Mouse (Mus musculus) embryo, embryonic 10.5 days (tissue): ENCODE data around the gene Rpa1.
"Not testable (repeated sequence)": the region's sequence is repeated elsewhere in the genome, so short reads cannot be mapped to it uniquely, and the experiment has no call there.

Source experiments
- DNase-seq: peaks from one replicate; pipeline ENCODE4 v3.0.0-alpha.2; 2015; ENCODE audit warnings: low spot score

Gene Rpa1

DNA sequence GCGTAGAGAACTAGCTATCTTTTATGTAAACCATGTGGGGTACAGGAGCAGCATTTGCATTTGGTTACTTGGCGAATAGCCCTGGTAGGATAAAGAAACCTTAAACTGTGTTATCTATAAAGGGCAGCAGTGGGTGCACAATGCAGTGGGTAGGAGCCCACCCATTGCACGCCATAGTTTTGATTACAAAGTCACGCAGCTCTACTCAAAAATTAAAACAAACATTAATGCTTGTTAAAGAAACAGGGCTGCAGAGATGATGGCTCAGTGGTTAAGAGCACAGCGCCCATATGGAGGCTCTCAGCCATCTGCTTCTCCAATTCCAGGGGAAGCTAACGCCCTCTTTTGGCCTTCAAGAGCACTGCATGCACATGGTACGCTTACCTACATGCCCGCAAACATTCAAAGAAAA, 24.8 kb downstream of the Rpa1 start:
- no peak for DNase-seq

DNA sequence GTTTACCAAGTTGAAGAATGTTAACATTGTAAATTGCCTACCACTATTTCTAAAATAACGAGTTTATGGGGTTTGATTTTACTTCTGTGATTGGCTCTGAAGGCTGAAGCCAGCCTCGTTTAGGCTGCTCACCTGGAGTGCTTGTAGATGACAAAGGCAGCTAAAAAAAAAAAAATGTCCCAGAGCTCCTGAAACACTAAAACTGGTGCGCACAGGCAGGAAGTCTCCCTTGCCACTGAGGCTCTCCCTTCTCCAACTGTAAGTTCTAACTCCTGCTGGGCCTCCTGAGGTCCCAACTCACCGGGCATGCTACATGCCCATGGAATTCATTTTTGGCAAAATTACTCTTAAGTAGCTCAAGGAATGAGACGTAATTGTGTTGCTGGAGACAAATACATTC, 28.9 kb downstream of the Rpa1 start:
- DNase-seq, result no peak

DNA sequence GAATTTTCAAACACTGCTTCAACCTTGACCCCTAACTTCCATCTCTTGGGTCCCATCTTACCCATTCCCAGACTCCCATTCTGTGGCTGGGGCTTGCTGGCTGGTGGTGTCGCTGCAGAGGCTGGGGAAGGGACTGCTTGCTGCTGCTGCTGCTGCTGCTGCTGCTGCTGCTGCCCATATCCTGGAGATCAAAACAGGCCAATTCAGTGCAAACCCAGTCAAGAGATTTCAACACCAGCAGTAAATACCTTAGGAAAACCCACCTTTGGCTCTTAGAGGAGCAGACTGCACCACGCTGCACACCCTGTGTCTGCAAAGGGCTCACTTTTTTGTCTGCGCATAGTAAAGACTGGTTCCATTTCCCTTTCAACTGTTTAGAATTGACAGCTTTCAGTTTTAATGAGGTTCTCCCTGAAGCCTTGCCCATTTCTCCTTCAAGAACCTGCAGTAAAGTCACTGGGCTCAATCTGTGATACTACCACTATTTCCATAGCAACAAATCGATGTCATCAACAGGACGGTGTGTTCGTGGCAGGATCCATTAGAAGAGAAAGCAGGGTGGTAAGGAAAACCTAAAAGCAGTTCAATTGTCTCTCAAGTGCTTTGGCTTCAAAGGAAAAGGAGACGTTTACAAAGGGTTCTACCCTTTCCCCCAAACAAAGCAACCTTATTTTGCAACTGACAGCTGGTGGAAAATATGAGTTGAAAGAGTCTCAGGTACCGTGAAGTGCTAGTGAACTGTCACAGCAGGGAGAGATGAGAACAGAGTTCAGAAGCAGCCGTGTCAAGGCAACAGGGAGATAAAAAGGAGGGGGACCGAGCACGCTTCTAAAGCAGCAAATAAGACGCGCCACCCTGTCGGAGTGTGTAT, 29.5 kb downstream of the Rpa1 start:
- no peak for DNase-seq

DNA sequence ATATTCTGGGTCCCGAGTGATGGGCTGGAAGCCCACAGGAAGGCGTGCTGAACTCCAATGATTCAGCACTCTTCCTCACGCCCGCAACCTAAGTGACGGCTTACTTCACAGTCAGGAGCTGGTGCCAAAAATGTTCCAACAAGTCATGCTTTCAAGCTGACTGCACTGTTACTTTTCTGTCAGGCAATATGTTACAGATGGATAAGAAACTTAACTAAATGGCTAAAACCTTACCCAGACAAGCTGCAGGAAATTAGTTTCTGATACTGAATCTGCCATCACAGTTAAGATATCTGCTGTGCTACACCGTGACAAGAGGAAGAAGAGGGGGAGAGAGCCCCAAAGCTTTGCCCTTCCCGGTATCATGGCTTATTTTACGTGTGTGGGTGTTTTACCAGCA, 34.3 kb downstream of the Rpa1 start:
- DNase-seq, result no peak

DNA sequence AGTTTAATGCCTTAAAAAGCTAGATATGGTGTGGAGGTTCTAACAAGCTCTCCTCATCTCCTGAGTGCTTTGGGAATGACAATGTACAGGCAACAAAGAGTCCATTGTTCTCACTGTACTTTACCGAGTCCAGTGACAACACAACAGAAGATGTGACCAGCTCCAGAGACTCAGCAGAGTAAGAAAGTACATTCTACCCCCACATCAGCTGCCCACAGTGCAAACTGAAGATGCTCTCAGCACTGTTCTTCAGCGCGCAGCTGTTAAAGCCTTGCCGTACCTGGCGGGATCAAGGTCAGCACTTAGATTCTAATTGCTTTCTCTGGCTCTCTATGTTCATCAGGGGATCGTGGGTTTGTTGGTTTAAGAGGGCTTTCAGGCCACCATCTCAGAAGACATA, 36.4 kb downstream of the Rpa1 start:
- no peak for DNase-seq

DNA sequence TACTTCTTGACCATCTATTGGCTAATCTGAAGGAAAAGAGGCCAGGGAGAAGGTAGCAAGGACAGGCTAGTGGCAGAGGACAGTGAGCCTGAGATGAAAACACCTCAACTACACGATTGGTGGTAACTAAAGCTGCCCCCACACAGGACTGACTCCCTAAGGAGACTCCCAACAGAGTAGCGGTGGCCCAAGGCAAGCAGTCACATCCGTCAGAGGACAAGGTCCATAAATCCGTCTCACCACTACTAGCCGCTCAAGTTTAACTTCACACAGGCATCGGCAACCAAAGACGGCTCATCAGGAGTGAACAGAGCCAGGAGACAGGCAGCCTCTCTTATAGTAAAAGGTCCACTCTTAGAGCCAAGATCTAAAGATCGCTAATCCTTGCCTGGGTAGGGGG, 37.3 kb downstream of the Rpa1 start:
- no peak for DNase-seq

DNA sequence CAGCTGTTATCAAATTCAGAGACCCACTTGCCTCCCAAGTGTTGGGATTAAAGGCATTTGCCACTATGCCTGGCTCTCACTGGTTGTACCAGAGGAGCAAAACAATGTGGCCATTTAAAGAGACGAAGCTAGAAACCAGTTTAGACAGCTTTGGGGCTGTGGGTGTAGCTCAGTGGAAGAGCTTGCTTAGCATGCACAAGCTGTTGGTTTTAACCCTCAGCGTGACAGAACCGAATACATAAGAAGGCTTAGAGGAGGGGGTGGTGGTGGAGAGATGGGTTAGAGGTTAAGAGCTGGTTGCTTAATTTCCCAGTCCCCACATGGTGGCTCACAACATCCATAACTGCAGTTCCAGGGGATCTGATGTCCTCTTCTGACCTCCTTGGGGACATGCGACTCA, 39.5 kb downstream of the Rpa1 start:
- DNase-seq, result no peak

DNA sequence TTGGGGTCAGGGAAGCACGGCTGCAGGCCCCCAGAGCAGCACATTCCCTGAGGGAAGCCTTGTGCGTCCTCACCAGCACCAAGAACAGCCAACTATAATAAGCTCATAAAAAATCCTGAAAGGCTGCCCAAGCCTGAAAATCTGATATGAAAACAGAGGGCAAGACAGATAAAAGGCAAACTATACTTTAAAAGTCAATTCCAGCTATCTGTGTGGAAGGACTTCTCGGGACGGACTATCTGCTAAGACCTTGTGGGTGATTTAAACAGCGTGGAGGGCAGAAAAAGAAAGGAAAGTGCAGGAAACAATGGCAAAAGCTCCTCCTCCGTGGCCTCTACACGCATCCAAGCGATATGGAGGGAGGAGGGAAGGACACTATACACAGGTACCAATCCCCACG, 43.3 kb downstream of the Rpa1 start:
- DNase-seq, result no peak

DNA sequence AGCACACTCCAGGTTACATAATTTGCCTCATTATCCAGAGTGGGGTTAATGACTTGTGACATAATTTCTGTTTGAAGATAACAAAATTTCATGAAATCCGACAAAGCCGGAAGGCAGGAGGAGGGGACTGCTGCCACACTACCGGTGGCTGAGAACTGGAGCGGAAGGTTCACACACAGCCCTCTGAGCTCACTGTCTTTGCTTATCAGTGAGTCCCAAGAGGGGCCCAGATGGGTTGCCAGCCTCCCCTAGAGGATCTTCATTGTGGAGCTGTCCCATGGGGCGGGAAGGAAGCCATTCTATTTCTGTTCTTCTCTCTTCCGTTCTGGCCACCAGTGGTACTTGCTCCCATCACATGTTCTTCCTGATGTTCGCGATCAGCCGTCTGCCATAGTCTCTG, 47.2 kb downstream of the Rpa1 start:
- DNase-seq, result no peak

DNA sequence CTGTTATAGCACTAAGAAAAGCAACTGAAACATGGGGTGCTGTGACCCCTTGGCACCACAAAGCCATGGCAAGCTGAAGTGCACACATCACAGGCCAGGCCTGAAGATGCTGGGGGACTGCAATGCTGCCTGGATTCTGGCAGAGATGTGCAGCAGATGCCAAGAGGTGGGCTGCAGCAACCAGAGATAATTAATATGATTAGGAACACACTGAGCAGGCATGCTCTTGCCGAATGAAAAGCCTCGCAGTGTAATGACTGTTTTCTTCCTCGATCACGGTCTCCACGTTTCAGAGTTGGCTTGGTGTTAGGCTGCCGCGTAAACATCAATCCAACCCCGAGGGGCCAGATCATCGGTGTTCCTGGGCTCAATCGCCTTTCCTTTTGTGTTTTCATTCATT, 48.3 kb downstream of the Rpa1 start:
- DNase-seq, result no peak

DNA sequence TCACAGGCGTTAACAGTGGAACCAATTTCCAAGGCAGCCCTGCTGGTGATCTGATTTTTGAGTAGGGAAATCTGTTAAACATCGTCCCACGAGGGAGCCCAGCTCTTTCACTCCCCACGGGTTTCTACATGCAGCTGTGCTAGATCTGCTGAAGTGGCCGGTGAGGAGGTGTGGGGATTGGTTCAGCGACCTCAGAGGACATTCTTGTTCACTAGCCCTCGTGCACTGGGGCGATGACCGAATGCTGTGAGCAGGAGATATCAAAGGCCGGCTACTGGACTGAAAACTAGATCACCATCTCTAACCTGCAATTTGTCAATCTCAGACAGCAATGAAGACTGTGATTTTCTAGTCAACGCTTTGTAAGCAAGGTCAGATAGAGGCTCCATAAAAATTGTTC, 49.6 kb downstream of the Rpa1 start:
- no peak for DNase-seq

DNA sequence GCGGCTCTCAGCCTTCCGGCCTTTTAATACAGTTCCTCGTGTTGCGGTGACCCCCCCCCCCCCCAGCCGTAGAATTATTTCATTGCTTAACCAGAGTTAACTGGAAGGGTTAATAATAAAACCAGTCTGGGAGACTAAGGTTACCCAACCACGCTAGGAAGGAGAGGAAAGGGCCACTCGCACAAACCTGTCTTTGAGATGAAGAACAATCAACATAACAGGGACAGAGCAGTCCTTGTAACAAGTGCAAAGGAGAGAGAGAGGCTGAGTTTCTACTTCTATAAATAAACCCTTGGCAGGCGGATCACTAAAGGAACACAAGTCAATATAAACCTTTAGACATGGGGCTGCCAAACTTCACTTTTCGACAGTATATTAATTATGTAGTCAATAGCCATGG, 50.5 kb downstream of the Rpa1 start:
- no peak for DNase-seq

DNA sequence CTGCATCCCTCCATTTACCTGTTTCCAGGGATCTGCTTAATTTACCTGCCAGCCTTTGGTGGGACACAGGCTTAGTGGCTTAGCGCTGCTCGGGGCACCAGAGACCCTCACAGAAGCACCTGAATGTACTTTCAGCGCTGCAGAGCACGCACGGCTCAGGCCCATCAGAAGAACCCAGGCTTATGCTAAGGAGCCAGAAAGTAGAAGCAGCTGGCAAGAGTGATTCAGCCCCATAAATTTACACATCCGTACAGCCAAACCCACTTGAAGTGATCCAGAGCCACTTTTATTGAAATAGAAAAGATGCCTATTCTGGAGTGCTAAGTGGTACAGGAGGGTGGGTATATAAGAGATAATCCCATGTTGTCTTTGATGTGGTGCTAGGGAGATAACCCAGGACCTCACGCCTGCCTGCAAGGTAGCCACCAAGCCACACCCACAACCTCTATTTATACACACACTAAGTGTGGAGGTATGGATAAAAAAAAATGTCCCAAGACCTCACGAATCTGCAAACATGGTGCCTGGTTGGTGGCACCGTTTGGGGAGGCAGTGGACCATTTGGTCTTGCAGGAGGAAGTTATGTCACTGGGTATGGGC, 51.6 kb downstream of the Rpa1 start:
- no peak for DNase-seq

DNA sequence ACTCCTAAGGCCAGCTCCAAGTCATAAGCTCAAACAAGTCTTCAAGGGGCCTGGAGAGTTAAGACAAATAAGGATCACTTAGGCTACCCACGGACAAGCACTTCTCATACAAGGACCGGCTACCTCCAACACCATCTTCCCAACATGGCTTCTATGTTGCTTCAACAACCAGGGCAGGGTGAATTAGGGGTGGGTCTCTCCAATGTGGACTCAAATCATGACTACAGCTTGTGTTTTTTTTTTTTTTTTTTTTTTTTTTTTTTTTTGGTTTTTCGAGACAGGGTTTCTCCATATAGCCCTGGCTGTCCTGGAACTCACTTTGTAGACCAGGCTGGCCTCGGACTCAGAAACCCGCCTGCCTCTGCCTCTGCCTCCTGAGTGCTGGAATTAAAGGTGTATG, 52.6 kb downstream of the Rpa1 start:
- DNase-seq, result not testable (repeated sequence)

DNA sequence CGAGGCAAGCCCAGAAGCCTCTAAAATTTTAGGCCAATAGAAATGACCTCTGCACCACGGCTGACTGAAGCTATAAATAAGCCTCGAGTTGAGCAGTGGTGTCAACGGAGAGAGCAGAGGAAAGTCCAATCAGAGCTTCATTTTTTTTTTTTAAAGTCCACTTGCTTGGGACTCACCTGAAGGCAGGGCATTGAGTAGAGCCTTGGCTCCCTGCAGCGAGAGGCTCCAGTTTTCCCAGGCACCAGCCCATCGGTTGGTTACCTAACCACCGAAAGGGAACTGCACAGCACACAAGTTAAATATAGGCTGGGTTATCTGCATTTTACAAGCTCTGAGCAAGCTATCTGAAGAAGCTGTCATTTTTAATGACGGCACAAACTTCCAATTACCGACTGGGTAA, 53.3 kb downstream of the Rpa1 start:
- DNase-seq, result no peak

DNA sequence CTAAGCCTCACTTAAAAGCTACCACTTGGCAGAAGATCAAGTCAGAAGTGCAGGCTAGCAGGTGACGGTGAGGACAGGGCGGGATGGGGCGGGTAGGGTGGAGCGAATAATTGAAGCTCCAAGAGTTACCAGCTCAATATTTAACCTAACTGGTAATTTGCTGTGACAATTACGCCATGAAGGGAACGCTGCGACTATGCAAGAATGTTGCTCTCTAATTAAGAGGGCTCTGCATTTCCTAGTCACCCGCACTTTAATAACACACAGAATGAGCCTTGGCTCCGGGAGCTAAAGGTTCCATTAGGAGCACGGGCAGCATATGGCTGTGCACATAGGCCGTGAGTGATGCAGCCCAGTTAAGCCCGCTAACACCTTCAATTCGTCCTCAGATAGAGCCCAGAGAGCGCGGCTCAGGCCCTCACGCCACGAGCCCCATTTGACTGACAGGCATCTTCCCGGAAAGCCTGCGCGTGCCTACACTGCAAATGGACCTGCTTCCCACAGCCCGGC, 54.2 kb downstream of the Rpa1 start:
- DNase-seq, result no peak

DNA sequence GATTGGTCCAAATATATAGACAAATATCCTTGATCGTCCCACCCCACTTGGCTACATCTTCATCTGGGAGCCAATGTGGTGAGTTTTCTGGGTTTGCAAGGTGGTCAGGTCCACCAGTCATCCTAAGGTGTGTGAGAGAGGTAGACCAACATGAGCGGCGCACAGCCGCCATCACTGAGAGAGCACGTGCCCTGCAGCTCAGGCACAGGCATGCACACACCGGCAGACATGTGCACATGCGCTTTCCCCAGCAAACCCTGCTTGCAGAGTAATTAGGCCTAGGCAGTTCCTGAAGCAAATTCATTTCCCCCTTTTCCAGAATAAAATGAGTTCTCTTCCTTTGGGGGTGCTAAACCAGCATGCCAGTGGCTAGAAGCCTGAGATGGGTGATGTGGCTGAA, 55.8 kb downstream of the Rpa1 start:
- DNase-seq, result no peak

DNA sequence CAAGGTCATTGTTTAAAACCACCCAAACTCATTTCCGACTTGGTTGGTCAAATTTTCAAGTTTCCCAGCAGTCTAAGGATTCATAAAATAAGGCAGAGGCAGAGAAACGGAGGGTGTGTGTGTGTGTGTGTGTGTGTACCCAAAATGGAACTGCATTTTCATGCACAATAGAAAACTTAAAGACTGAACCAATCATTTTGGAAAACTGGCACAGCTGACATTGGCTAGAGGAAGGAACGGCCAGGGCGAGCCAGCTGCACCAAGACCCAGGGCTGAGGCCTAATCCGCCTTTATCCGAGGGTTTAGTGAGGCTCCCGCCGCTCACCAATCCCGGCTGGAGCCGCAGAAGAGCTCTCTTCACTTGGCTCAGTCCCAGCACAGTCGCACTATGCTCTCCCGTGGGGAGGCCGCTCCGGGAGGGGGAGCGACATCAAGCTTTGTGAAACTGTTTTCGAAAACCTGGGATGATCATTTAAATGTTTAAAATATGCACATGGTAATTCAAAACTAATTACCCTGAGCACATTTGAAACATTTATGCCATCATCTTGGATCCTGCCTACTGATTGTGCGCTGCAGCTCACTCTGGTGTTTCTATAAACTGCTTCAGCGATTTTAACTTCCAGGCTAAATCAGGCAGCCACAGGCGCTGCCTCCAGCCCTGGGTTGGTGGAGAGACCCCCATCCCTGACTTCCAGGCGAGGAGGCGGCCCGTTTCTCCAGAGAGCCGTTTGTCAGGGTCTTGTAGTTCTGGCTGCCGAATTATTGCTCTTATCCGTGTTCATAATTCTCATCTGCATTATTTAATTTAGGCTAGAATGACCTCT, 56.5 kb downstream of the Rpa1 start:
- no peak for DNase-seq

DNA sequence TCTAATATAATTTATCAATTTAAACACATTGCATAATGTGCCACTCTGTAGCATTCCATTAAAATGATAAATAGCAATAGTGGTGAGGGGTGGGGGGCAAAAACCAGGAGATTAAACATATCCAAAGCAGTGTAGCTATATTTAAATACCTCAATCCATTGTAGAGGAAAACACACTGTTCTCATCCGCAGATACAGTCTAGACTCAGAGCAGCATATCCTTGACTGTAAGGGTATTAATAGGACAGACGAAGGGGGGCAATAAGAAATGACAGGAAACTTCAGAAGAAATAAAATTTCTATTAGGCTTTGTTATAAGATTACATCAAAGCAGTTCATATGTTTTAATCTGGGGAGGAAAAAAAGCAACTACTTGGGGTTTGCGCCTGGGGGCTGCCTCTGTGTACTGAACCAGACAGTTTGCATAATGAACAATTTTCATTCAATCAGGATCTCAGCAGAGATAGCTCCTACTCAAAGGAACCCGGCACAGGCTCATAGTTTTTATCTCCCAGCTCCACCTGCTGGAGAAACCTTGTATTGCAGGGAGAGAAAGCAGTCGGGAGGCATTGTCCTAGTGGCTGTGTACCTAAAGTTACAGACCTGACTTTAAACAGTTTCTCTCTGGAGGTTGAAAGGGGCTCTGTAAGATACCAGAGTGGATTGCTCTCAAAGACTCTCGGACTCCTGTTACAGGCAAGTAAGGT, 57.4 kb downstream of the Rpa1 start:
- peak; percentile 97 for DNase-seq

DNA sequence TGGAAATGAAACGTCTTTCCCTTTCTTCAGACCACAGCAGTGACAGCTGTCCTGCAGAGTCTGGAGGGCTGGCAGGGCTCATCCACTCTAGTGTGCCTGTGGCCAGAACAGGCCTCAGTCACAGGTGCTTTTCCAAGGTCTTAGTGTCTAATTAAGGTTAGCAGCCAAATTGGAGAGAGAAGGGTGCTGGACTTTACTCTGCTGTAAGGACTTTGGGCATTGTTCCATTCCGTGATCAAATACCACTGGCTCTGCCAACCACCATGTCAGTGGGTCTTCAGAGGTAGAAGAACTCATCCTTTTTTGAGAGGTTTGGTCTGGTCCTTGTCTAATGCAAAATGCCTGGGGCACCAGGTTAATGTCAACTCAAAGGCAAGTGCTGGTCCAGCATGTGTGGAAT, 59.0 kb downstream of the Rpa1 start:
- DNase-seq, result no peak

DNA sequence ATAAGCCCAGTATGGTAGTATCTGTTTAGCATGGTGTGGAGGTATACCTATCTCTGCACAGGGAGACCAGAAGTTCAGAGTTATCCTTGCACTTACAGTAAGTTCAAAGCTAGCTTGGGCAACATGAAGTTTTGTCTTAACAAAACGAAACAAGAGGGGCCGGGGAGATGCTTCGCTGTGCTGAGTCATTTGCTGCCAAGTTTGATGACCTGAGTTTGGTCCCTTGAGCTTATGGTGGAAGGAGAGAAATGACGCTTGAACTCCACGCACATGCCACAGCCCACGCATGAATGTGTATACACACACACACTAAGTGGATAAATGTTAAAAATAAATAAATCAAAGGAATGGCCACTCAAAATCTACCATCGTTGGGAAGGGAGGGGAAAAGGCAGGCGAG, 59.6 kb downstream of the Rpa1 start:
- no peak for DNase-seq

DNA sequence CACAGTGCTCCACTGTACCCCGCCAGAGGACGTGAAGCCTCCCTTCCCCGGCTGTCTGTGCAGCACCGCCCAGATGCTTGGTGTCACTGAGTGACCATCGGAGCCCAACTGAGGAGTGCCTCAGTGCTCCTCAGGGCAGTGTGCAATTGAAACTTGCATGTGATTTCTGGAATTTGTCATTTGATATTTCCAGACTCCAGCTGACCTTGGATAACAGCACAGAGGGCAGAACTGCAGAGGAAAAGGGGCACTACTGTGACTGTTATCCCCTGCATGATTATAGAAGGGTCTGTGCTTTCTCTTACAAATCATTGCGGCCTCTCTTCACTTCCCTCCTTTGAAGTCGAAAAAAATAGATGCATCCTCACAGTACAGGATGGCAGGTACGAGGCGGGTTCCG, 60.2 kb downstream of the Rpa1 start:
- no peak for DNase-seq
